Mouse (Mus musculus): ENCODE data around the gene Wdr75.

Wdr75 gene

DNA sequence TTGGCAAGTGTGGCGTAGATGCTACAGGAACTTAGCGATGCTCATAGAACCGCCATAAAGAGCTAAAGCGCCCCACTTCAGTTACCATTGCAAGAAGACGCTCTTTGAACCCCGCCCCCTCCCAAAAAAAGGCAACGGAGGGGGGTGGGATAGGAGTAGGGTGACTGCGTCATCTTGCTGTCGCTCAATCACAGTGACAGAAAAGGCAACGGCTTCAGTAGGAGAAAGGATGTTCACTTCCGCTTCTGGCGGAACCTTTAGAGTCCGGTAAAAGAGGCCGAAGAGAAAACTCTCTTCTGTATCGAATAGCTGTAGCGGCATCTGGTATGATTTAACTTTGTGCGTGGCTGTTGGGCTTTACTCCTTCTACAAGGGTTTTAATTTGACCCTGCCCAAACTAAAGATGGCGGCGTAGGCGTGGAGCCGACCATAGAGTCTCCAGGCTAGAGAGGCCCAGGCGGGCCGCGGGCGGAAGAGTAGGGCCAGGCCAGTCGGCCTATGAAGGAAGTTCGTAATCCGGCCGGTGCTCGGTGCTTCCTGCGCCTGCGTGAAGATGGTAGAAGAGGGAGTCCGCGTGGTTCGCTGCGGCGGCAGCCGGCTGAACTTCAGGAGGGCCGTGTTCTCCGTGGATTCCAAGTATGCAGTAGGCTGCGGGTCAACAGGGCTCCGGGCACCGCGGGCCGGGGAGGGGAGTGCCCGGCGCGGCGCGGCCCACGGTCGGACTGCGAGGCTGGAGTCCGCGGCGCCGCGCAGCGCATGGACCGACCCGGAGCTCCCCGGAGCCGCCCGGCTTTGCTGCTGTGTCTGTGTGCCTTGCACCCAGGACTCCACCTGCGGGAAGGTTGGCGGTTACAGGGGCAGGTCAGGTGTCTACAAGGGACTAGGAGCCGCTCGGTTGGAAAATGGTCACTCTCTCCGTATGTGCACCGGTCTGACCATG lies at the start of gene Wdr75:
Wdr75 (plus strand) TSS at position 198 of the 940 bp plus-strand sequence.
- DNase-seq (ENCODE audit: low read depth in 2 of 2, low spot score in 2 of 2) = peak; percentile 93 to 94

DNA sequence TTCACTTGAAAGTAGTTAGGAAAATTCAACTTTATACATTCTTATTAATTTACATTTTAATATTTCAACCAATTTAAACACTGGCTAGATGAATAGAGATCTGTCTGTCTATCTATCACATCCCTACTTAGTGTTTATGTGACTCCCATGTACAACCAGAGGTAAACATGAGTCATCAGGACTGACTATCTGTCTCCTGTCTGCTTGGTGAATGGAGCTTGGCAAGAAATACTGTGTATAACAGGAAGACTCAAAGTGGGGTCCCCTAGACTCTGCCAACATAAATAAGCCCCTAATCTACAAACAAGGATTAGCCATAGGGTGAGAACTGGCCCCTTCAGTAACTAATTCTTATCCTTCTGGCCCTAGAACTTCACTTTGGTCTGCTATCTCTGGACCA lies 39.1 kb upstream of the Wdr75 start:
- no peak for DNase-seq (ENCODE audit: low read depth in 2 of 2, low spot score in 2 of 2)

DNA sequence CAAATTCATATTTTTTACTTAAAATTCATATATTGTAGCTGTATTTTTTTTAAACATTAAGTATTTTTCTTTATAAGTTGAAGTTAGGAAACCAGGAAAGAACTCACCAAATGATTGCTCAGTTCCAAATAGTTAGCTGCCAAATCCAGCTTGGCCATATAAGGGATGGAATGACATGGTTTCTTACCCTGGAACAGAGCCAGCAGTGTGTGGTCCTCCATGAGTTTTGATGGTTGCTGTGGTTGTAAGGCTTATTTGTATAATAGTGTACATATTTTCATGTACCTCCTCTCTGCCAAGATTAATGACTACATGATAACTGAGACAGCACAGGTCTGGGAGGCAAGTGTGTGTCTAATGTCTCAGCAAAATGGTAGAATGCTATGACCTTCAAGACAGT lies 38.3 kb upstream of the Wdr75 start:
- DNase-seq (ENCODE audit: low read depth in 2 of 2, low spot score in 2 of 2) = no peak

DNA sequence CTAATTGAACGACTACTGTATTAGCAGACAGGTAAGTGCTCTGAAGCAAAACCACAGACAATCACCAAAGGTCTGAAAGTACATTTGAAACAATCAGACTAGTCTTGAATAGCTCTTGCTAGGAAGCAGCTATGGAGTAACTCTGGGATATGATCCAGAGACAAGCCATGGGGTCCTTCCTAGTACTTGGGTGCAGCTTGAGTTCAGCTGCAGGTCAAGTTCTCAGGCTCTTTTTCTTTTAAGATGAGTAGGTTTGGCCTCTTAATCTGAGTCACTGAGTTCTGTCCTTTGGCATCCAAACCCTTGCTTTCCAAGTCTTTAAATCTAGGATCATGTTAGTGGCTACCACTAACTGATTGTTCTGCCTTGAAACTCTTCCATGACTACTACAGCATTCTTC lies 37.0 kb upstream of the Wdr75 start:
- DNase-seq (ENCODE audit: low read depth in 2 of 2, low spot score in 2 of 2) = no peak

DNA sequence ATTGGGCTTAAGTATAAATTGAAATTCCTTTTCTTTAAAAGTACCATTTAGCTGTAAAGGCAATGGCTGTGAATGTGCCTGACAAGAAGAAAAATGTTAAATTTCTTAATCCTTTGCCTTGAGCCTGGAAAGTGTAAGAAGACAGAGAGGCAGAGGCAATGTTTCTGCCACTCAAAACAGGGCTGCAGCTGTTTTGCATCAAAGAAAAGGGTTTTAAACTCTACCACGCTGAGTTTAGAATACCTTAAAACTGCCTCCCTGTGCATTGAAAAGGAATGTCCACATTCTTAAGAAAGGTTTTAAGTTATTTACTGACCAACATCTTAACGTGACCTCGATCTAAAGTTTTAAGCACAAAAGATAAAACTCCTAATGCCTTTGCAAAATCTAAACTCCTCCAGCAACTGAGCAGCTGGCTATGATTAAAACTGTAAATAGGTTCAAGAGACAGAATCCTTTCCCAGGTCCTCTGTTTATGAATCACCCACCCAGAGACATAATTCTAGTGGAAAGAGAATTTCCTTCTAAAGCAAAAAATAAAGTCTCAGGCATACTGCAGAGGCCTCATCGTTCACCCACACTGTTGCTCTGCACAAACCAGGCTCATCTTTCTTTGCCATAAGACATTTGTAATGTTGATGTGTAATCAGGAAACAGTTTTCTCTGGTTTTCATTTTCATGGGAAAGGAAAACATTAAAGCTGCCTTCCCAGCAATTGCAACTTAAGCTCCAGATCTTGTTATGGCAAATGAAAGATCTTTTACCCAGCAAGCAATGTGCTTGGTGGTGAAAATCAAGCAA lies 34.1 kb upstream of the Wdr75 start:
- no peak for DNase-seq (ENCODE audit: low read depth in 2 of 2, low spot score in 2 of 2)

DNA sequence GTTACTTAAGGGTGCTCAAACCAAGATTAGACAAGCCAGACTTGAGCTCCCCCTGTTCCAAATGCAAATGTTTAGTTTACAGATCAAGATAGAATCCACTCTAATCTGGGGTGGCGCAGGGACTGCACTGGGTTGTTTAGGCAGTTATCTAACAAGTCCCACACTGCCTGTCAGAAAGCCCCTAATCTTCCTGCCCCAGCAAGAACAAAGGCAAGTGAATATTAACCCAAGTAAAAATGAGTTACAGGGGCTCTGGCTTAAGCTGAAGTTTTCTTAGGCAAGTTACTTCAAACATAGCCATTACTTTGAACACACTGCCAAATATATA lies 33.5 kb upstream of the Wdr75 start:
- DNase-seq (ENCODE audit: low read depth in 2 of 2, low spot score in 2 of 2) = no peak

DNA sequence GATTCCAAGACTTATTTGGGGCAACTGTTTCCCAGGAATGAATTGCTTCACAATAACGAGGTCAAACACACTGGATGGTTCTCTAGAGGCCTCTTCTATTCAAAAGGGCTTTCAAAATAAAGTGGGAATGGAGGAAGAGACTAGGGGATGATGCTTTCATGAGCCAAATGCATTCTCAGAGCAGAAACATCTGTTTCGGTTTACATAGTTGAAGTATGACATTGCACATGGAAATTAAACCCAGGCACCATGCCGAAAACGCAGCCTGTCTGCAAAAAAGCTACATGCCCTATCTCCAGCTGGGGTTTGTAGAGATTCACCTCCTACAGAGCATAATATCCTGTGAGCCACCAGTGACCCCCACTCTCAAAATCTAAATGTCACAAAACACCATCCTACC lies 29.3 kb upstream of the Wdr75 start:
- DNase-seq (ENCODE audit: low read depth in 2 of 2, low spot score in 2 of 2) = no peak

DNA sequence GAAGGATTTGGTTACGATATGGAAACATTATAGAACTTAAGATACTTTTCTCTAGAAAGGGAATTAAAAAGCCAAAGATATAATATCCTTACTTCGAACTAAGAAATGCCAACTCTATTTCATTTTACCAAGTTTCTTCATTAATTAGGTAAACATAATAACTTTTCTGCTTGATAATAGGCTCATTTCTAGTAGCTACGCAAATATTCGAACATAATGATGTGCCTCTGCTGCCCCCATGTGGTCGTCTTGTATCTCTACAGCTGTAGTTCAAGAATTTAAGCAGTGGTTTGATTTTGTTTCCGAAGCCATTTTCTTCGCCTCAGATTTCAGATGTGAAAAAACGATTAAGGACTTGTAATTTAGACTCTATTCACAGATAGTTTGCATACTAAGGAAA lies 28.8 kb upstream of the Wdr75 start:
- peak in 1 of 2 experiments; percentile 6 for DNase-seq (ENCODE audit: low read depth in 2 of 2, low spot score in 2 of 2)

DNA sequence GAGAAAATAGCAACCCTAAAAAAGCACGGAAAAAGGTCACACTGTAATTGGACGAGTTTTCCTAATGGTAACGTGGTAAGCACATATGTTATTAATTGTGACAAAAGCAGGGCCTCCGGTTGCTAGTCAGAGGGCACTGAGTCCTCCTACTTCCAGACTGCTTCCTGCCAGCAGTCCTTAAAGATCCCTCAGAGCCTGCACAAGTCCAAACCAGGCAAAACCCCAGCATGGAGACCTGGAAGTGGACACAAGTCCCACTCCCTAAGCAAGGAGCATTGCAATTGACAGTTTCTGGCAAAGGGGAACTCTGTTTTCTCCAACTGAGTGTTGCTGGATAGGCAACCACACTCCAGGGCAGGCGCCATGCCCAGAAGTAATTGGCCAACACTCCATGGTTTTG lies 27.4 kb upstream of the Wdr75 start:
- DNase-seq (ENCODE audit: low read depth in 2 of 2, low spot score in 2 of 2) = no peak

DNA sequence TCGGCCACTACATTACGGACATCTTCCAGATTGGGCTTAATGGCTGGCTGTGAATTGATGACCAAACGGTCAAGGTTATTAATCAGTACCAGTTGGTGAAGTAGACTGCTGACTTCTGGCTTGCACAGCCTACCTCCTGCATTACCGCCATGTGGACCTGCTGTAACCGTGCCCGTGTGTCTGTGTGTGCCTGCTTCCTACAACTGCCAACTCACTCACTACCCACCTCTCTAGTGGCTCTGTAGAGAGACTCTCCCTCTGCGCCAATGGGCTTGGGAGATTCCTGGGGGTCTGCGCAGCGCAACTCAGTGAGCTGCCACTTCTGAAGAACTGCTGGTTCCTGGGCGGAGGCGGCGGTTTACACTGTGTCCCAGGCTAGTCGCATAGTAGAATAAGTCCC lies 25.6 kb upstream of the Wdr75 start:
- DNase-seq (ENCODE audit: low read depth in 2 of 2, low spot score in 2 of 2) = no peak

DNA sequence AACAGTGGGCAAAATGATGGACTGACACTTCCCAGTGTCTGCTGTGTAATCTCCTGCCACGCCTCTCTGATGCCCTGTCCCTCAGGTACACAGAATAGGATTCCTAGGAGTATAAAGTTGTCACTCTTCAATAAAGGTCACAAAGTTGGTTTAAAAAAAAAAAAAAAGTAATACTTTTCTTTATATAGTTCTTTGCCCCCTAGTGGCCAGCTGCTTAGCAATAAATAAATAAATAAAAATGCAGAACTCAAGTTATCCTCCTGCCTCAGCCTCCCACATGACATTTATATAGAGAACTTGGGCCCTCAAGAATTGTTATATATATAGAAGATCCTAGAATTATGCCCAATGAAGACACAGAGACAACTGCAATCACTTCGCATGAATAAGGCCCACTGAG lies 24.9 kb upstream of the Wdr75 start:
- no peak for DNase-seq (ENCODE audit: low read depth in 2 of 2, low spot score in 2 of 2)

DNA sequence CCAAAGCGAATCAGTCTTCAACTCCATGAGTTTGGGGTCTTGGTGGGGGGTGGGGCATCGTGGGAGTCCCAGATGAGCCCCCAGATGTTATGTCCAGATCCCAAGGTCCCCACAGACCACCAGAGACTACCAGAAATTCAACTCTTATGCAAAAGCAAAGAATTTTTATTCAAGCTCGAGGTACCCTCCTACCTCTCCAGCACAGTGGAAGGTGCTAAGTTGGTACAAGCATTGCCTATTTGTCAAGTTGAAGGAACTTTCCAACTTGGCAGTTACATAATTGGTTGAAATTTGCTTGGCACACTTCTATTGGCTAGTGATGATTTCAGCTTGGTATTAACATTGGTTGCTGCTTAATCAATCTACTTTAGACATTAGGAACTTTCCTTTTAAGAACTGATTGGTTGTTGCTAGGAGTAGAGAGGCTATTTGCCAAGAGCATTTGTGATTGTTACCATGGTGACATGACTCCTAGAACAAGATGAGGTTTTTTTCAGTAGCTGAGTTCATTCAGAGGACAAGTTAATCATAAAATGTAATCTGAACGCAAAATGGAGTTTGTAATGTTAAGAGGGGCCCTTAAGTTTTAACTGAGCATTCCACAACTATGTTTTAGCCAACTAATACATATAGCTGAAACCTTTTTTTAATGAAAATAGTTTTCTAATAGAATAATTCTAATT lies 14.2 kb upstream of the Wdr75 start:
- no peak for DNase-seq (ENCODE audit: low read depth in 2 of 2, low spot score in 2 of 2)

DNA sequence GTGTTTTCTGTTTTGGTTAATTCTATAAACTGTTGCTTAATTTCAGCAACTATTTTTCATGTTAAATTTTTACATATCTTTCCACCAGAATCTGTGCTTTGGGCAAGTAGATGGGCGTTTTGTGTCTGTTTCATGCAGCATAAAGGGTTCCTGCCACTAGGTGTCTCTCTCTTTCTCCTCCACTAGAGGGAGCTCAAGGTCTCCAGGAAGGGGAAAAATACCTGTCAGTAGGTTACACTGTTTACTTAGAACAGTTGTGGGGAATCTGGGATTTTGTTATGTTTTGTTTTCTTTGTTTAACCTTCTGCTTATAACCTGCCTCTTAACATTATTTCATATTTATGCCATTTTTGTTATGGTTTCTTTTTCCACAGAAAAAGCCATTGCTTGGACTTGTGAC lies 21.9 kb downstream of the Wdr75 start:
- DNase-seq (ENCODE audit: low read depth in 2 of 2, low spot score in 2 of 2) = peak in 1 of 2 experiments; percentile 48

DNA sequence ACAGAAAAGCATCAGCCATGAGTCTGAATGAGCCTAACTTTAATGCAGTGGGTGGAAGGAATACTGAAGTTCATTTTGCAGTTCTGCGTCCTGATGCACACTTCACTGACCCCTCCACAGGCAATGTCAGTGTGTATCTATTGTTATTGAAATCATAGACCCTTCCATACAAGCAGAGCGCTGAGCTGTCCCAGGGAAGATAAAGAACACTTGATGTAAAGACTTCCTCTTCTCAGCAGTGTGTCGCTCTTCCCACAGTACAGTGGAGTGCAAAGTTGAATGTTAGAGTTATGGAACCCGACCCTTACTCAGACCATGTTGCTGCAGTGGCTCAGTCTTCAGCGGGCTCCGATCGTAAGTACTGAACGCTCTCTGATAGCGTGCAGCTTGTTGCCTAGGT lies 23.6 kb downstream of the Wdr75 start:
- DNase-seq (ENCODE audit: low read depth in 2 of 2, low spot score in 2 of 2) = no peak

DNA sequence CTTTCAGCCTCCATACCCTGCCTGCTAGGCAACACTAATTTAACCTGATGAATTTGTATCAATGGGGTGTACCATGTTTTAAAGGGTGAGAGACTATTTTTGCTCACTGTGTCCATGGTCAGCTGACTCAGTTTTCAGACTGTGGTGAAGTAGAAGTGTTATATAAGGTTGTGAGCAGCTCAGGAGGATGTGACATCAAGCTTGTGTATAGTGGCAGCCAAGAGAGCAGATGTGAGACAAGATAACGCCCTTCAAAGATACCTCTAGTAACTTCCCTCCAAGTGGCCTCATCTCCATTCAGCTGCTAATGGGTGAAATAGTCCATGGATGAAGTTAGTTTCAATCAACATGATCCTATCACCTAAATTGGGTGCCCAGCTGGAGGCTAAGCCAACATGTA lies 29.5 kb downstream of the Wdr75 start:
- DNase-seq (ENCODE audit: low read depth in 2 of 2, low spot score in 2 of 2) = no peak

DNA sequence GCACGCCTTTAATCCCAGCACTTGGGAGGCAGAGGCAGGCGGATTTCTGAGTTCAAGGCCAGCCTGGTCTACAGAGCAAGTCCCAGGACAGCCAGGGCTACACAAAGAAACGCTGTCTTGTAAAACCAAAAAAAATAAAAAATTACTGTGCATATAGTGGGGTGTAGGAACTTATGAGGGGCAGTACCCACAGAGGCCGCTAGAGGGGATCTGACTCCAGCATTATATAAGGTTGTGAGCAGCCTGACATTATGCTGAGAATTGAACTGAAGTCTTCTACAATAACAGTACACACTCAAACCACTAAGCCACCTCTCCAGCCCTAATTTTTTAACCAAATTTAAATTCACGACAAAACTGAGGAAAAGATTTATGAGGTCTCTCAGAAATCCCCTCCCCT lies 30.2 kb downstream of the Wdr75 start:
- DNase-seq (ENCODE audit: low read depth in 2 of 2, low spot score in 2 of 2) = peak in 1 of 2 experiments; percentile 35

DNA sequence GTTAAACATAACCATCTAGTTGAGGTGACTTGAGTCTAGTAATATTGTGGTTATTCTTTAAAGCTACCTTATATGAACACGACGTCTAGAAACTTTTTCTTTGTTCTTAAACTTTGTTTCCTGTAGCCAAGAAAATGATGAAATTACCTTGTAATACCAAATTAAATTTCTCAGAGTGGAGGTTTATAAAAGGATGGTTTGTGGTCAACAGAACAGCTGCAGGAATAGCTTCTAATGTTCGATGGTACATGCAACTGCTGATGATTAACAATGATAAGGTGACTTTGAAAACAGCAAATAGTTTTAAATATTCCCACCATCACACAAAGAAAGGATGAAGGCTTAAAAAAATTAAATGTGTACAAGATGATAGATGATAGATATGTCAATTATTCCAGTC lies 30.7 kb downstream of the Wdr75 start:
- DNase-seq (ENCODE audit: low read depth in 2 of 2, low spot score in 2 of 2) = no peak

DNA sequence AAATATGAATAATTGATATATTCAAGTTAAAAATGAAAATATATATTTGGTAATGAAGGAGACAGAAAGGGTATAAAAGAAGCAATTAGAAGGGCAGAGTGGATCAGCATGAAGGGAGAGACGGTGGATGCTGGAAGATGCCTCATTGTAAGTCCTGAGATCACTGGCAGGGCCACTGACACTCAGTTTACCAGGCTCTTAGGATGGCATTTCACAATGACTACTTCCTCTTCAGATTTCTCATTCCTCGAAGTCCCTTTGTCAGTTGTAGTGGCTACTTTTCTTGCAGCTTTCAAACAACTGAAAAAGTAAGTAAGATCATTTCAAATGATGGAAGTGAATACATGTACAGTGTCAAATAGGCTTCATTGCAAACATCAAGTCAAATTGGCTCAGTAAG lies 31.2 kb downstream of the Wdr75 start:
- no peak for DNase-seq (ENCODE audit: low read depth in 2 of 2, low spot score in 2 of 2)

DNA sequence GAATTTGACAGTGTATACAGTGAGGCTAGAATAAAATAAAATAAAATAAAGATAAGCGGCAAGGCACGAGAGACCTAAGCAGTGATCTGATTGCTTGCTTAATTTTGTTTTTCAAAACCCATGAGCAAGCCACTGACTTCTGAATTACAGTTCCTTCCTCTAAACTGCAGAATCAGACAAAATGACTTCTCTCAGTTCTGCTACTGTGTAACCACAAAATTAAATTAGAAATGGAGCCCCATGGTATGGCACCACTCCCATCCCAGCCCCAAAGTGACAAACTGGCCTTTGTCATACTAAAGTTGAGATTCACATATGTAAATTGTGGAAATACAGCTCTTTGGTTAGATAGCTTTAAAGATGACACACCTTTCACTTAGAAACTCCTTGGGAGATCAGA lies 31.8 kb downstream of the Wdr75 start:
- DNase-seq (ENCODE audit: low read depth in 2 of 2, low spot score in 2 of 2) = no peak

DNA sequence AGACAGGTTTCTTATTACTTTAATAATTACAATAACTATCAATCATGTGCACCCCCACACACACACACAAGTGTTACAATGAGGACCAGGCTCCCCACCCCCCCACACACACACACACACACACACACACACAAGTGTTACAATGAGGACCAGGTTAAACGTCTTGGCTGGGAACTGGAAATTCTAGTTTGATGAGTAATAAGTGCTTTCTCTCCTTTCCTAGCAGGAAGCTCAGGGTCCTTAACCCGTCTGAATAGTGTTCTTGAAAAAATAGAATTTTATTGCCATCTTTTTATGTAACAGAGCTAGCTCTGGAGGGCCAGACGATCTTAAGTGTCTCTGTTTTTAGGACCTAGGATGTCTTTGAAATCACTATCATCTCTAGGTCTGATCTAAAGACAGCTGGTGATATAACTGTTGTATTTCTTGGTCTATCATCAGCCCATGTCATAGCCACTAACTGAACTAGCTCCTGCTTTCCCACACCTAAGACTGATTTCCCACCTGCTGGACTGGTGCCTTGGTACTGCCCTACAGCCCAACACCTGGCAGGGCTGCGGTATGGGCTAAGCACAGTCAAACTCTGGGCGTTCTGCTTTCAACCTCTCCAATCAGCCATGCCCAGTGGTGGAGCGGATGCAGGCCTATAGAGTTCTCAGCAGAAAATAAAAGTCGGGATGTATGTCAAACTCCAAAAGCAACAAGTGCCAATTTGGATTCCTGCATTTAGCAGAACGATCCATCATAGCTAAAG lies 35.7 kb downstream of the Wdr75 start:
- DNase-seq (ENCODE audit: low read depth in 2 of 2, low spot score in 2 of 2) = no peak
